Mouse (Mus musculus) CD4-positive, CD25-positive, alpha-beta regulatory T cell, adult 9 weeks (primary cell): ENCODE results near the gene Fancd2. TPM values are rescaled to one million over a fixed set of nuclear protein-coding genes. Genes with fewer than 3 reads are reported as not detected.

ENCODE experiments used
- polyA plus RNA-seq: library from polyadenylated mRNA; unstranded; fragments of 100-300 nt; shearing (Covaris generic); gene quantifications from one replicate; pipeline ENCODE4 v1.2.1, GENCODE M21; 2017

Fancd2 gene
- polyA plus RNA-seq = 1.9 TPM

DNA sequence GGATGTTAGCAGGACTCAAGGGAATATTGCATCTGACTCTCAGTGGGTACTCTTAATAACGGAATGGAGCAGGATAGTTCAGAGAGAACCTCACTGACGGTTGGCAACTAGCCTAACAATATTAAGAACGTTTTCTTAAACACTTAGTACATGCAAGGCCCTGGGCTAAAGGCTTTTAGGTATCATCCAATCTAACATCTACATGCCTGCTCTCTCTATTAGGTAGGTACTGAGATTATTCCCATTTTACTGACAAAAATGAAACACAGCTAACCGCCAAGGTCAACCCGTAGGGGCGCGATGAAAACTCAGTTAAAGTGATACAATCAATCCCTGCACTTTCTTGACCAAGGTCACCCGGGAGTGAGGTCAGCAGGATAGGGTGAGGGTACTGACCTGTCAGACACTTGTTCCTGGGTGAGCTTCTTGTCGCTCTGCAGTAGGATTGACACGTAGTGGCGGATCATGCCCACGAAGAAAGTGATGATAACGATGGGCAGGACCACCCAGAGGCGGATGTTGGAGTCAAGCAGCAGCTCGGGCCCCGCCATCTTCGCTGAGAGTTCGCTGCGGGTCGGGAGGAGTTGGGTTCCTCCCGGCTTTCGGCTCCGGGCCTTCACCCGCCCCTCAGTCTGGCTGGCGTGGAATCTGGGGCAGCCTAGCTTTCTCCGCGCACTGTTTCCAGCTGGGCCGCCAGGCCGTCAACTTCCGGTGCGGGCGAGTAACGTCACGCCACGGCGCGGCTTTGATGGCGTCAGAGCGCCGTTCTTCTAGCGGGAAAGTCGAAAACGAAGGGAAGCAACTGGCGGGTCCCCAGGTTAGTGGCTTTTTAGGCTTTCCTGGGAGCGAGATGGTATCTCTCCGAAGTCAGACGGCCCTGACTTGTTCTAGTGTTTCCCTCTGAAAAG lies at the start of gene Fancd2, which contains the start of gene Emc3:
Gene Fancd2, plus strand, starts transcription at position 751 of the 908 bp plus-strand sequence.
Gene Emc3, minus strand, starts transcription at position 721 of the 908 bp plus-strand sequence.

GRCm38 (mm10) chr6:113483100-113483615 lies 48.3 kb upstream of the Fancd2 start, which contains the start of gene Creld1:
Gene Creld1 (plus strand): TSS chr6:113483297.

GRCm38 (mm10) chr6:113501388-113502084 lies 29.9 kb upstream of the Fancd2 start, which contains the start of gene Prrt3:
Gene Prrt3 (minus strand): TSS chr6:113501931.

GRCm38 (mm10) chr6:113600543-113601139 lies 69.2 kb downstream of the Fancd2 start, which contains the start of gene Fancd2os:
Gene Fancd2os (minus strand): TSS chr6:113600715.

DNA sequence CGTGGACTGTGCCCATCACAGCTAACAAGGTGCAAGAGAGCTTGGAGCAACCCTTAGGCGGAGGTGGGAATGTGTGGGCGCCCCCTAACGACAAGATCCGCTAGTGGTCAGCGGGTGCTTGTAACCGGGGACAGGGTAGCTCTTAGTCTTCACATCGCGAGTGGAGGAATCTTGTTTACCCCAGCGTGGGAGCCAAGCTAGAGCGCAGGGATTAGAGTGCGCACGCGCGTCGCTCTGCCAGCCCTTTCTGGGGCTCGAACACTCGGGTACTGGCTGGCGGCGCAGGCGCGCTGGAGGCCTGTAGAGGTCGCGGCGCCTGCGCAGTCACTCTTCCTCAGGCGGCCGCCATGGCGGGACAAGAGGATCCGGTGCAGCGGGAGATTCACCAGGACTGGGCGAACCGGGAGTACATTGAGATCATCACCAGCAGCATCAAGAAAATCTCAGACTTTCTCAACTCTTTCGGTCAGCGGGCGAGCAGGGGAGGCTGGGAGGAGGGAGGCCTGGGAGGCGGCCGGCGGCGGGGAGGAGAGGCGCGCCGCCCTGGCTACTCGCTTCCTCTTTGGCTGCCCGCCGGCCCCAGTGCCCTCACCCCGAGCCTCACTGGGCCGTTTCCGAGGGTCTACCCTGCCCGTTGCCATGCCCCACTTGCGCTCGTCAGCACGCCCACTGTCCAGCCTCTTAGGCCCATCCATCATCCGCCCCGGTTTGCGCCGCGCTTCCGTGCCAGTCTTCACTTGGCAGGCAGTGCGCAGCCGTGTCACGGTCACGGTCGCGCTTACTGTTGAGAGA lies 73.1 kb downstream of the Fancd2 start, which contains the start of gene Brk1:
Gene Brk1, plus strand, starts transcription at position 341 of the 792 bp plus-strand sequence.

GRCm38 (mm10) chr6:113623941-113624751 lies 92.7 kb downstream of the Fancd2 start, which contains the start of gene Vhl:
Gene Vhl (plus strand): TSS chr6:113623959.

GRCm38 (mm10) chr6:113638302-113639040 lies 107.0 kb downstream of the Fancd2 start, which contains the start of gene Irak2:
Gene Irak2 (plus strand): TSS chr6:113638467.

Other genes starting within 250 kb of the Fancd2 start
- not detected for gene Cpne9, start 249.4 kb upstream of the Fancd2 start, polyA plus RNA-seq
- 37.0 TPM for gene Brpf1, start 224.5 kb upstream of the Fancd2 start, polyA plus RNA-seq
- 14.3 TPM for gene Ogg1, start 204.7 kb upstream of the Fancd2 start, polyA plus RNA-seq
- gene Camk1, start 187.7 kb upstream of the Fancd2 start, polyA plus RNA-seq = 2.7 TPM
- 66.9 TPM for gene Tada3, start 153.8 kb upstream of the Fancd2 start, polyA plus RNA-seq
- 593 TPM for gene Arpc4, start 153.6 kb upstream of the Fancd2 start, polyA plus RNA-seq
- gene Ttll3, start 142.4 kb upstream of the Fancd2 start, polyA plus RNA-seq = 16.9 TPM
- 19.9 TPM for gene Rpusd3, start 112.3 kb upstream of the Fancd2 start, polyA plus RNA-seq
- gene Cidec, start 95.9 kb upstream of the Fancd2 start, polyA plus RNA-seq = not detected
- gene Jagn1, start 89.1 kb upstream of the Fancd2 start, polyA plus RNA-seq = 71.0 TPM
- gene Il17re, start 73.2 kb upstream of the Fancd2 start, polyA plus RNA-seq = 0.25 TPM
- gene Il17rc, start 60.3 kb upstream of the Fancd2 start, polyA plus RNA-seq = 0.65 TPM
- gene Creld1, start 48.4 kb upstream of the Fancd2 start, polyA plus RNA-seq = 12.5 TPM
- 0.25 TPM for gene Prrt3, start 29.8 kb upstream of the Fancd2 start, polyA plus RNA-seq
- gene Emc3, start within 50 bp of the Fancd2 start, polyA plus RNA-seq = 115 TPM
- gene Fancd2os, start 69.0 kb downstream of the Fancd2 start, polyA plus RNA-seq = not detected
- 290 TPM for gene Brk1, start 73.1 kb downstream of the Fancd2 start, polyA plus RNA-seq
- 23.3 TPM for gene Vhl, start 92.3 kb downstream of the Fancd2 start, polyA plus RNA-seq
- gene Irak2, start 106.8 kb downstream of the Fancd2 start, polyA plus RNA-seq = 57.2 TPM
- gene Tatdn2, start 165.4 kb downstream of the Fancd2 start, polyA plus RNA-seq = 0.83 TPM
- 2.3 TPM for gene Ghrl, start 188.2 kb downstream of the Fancd2 start, polyA plus RNA-seq
- 194 TPM for gene Sec13, start 209.1 kb downstream of the Fancd2 start, polyA plus RNA-seq